Mouse (Mus musculus): ENCODE measurements around the gene Nrde2. TPM values are rescaled to one million over a fixed set of nuclear protein-coding genes. Genes with fewer than 3 reads are reported as not detected.
"Not testable (repeated sequence)": the region's sequence is repeated elsewhere in the genome, so short reads cannot be mapped to it uniquely, and the experiment has no call there.

Nrde2 gene
- 10 to 100 TPM; 12.6 to 23.3 TPM for polyA plus RNA-seq (2017; shearing (Covaris generic))

- peak; percentile 100 for ATAC-seq
Observed at GRCm38 (mm10) chr12:100159261-100159975, at the start of gene Nrde2. Nrde2 (minus strand) TSS chr12:100159653.

GRCm38 (mm10) chr12:100206926-100207325 lies 47.5 kb upstream of the Nrde2 start:
- no peak for ATAC-seq

GRCm38 (mm10) chr12:100206521-100206920 lies 47.1 kb upstream of the Nrde2 start:
- ATAC-seq, result no peak

DNA sequence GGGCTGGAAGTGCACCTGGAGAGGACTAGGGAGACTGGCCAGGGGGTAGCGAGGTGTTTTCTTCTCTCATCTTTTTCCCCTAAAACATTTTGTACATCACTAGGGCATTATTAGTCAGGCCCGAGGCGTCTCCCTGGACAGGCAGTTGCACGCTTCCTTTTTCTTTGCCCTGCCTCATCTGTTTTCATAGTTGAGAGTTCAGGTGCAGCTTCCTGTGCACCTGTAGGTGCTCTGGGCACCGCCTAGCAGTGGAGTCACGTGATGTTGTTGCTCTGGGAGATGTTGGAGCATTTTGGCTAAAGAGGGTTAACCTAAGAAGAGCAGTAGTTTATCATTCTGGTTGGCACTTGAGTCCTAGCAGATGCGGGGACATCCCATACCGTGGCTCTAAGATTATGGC lies 45.7 kb upstream of the Nrde2 start:
- ATAC-seq, result no peak

- no peak for ATAC-seq
Observed at GRCm38 (mm10) chr12:100203759-100204158, 44.3 kb upstream of the Nrde2 start.

- ATAC-seq, result peak; percentile 63
Observed at GRCm38 (mm10) chr12:100201838-100202237, 42.4 kb upstream of the Nrde2 start.

GRCm38 (mm10) chr12:100201363-100201711 lies 41.9 kb upstream of the Nrde2 start:
- ATAC-seq, result no peak

DNA sequence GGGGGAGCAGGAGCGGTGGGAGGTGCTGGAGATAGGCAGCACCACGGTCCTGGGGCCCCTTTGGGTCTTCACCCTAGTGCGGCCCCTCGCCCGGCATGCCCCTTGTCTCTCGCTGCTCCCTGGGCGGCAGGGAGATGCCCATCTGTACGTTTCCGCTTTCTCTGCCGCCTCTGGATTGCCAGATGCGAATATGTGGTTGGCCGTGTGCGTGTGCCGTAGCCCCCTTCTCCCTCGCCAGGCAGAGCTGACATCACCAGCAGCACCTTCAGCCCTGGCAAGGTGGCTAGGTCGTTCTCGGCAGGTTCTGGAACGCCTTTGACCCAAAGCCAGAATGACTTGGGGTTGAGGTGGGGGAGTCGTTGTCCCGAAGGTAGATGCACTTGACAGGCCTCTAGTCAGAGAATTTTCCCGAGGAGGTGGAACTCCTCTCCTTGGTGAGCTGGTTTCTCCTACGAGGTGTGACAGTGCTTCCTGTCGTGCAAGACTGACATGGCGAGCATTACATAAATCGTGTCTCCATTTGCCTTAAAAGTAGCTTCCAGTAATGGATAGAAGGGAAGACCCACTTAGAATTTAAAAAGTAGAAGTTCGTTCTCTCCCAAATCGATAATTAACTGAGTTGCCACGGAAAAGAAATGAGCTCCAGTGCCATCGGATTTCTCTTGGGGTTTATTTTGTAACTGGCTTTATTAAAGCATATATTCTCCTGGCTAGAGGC lies 41.4 kb upstream of the Nrde2 start:
- ATAC-seq, result peak; percentile 21

GRCm38 (mm10) chr12:100199891-100200644 lies 40.6 kb upstream of the Nrde2 start:
- ATAC-seq, result peak; percentile 36

DNA sequence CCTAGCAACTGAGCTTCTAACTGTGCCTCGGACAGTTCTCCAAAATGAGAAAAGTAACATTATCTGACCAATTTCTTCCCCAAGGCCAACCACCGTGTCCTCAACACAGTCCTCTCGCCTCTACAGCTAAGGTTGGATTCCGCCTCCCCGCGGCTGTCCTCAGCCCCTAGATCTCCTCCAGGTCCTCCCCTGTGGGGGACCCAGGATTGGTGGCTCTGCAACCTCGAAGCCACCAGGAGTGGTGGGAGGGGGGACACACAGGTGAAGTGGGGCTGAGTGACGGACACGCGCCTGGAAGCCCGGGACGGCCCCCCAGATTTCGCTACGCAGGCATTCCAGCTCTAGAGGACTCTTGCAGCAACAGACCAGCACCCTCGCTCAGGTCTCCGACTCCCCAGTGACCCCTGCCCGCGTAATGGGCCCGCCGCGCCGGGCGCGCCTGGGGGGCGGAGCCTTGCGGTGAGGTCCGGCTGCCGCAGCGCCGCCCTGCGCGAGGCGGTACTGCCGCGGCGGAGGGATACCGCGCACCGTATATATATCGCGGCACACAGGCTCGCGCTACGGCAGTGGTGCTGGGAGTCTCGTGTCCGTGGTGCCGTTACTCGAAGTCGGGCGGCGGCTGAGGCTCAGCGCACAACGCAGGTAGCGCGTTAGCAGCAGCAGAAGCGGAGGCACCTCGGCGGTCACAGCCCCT lies 39.7 kb upstream of the Nrde2 start, which contains the start of gene Calm1:
Gene Calm1, plus strand, starts transcription at position 469 of the 694 bp plus-strand sequence.
- peak; percentile 65 for ATAC-seq

DNA sequence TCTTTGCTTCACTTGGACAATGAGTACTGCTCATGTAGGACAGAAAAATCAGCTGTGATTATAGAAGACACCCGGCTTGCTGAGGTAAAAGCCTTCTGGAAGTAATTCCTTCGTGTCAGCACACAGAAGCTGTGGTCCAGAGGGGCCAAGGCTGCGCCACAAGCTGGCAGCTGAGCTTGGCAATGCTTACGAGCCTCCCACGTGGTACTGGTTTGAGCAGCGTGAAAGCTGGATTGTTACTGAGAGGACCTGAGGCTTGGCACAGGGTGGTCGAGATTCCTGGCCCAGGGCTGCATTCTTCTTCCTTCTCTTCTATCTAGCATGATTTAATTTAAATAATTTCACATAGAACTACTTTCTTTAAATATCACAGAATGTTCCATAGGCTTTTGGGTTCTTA lies 37.3 kb upstream of the Nrde2 start:
- ATAC-seq, result no peak

GRCm38 (mm10) chr12:100194181-100194580 lies 34.7 kb upstream of the Nrde2 start:
- ATAC-seq, result no peak

GRCm38 (mm10) chr12:100190802-100191201 lies 31.3 kb upstream of the Nrde2 start:
- ATAC-seq, result no peak

GRCm38 (mm10) chr12:100187756-100188430 lies 28.4 kb upstream of the Nrde2 start:
- no peak for ATAC-seq

DNA sequence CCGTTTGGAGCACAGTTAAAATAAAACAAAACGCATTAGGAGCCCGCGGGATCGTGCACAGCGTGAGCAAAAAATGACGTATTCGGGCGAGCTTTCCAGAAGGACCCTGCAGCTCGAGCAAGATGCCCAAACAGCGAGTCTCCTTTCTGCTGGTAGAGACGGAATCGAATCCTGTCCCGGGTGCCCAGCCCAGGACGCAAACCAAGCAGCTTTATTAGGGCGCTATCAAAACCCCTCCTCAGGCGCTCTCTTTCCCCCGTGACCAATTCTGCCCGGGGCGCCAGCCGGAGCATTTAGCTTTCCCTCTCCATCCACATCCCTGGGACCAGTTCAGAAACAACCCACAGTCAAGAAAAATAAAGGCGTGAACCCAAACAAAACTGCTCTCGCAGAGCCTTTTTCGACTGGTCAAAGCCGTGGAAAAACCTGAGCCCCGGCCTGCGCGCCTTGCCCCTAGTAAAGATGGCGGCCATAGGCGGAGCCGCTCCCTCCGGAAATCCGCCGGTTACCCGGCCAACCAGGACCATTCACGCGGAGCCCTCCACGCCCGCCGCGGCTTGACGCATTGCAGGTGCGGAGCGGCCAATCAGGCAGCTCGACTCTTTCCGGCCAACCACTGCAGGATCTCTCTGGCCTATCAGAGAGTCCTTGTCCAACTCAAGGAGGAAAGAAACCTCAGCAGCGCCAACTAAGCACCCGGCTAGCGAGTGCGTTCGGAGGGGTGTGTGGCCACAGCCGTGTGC lies 27.7 kb upstream of the Nrde2 start:
- ATAC-seq, result peak; percentile 99

DNA sequence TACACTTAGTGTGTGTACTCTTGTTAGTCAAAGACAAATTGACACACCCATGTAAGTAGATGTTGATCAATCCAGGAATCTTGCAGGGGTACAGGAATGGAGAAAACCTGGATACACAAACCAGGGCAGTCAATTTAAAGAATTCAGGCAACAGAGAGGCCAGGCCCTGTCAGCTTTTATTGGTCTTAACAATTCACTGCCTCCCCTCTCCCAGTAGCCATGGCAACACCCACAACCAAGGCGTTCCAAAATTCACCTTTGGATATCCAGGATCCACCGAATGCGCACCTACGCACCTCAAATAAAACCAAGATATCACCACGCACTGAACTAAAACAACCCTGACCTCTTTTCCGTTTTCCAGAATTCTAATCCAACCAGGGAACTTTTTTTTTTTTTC lies 26.9 kb upstream of the Nrde2 start:
- no peak for ATAC-seq

GRCm38 (mm10) chr12:100185897-100186296 lies 26.4 kb upstream of the Nrde2 start:
- no peak for ATAC-seq

GRCm38 (mm10) chr12:100184976-100185375 lies 25.5 kb upstream of the Nrde2 start:
- not testable (repeated sequence) for ATAC-seq

DNA sequence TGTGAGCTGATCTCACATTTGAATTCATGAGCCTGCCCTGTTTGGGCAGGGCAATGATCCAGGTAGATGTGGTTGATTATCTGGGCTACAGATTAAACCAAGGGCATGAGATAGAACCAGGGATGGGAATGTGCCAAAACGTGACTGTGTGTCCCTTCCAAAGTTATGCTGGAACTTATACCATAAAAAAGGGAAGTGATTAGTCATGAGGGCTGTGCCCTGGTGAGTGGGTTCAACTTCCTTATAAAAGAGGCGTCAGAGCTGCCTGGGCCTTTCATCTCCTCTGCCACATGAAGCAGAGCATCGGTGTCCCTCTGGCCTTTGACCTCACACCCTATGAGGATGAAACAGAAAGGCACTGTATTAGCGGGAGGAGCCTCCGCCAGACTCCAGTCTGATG lies 24.5 kb upstream of the Nrde2 start:
- ATAC-seq, result no peak

GRCm38 (mm10) chr12:100182676-100183075 lies 23.2 kb upstream of the Nrde2 start:
- no peak for ATAC-seq

GRCm38 (mm10) chr12:100180802-100181201 lies 21.3 kb upstream of the Nrde2 start:
- ATAC-seq, result no peak
